Mouse (Mus musculus) midbrain, embryonic 12.5 days (tissue): ENCODE measurements around the gene Hoxa3. TPM values are rescaled to one million over a fixed set of nuclear protein-coding genes. Genes with fewer than 3 reads are reported as not detected.

ENCODE experiments used
- ATAC-seq: fragments of 200-750 bp; cut with Nextera tagmentation; 2 replicates; pipeline ENCODE4 v1.8.0; 2017; ENCODE audit warnings: low read depth, moderate TSS enrichment, moderate library complexity; ENCODE audit not compliant: low FRiP score
- H3K27ac ChIP-seq: fragments of 300-500 bp; sonication (generic); replicated peaks from 2 replicates; pipeline ENCODE4 v1.5.1; 2016; ENCODE audit warnings: mild to moderate bottlenecking
- H3K27me3 ChIP-seq: fragments of 300-500 bp; sonication (generic); 2 replicates; pipeline ENCODE4 v1.6.1; 2016; ENCODE audit warnings: mild to moderate bottlenecking
- H3K36me3 ChIP-seq: fragments of 300-500 bp; sonication (generic); 2 replicates; pipeline ENCODE4 v1.6.1; 2016
- H3K4me1 ChIP-seq: fragments of 300-500 bp; sonication (generic); 2 replicates; pipeline ENCODE4 v1.6.1; 2016
- H3K4me2 ChIP-seq: fragments of 300-500 bp; sonication (generic); replicated peaks from 2 replicates; pipeline ENCODE4 v1.6.1; 2016; ENCODE audit warnings: mild to moderate bottlenecking, moderate library complexity
- H3K4me3 ChIP-seq: fragments of 300-500 bp; sonication (generic); 2 replicates; pipeline ENCODE4 v1.5.1; 2016; ENCODE audit warnings: mild to moderate bottlenecking
- H3K9ac ChIP-seq: fragments of 300-500 bp; sonication (generic); replicated peaks from 2 replicates; pipeline ENCODE4 v1.6.1; 2016; ENCODE audit warnings: mild to moderate bottlenecking, moderate library complexity
- H3K9me3 ChIP-seq: fragments of 300-500 bp; sonication (generic); 2 replicates; pipeline ENCODE4 v1.6.1; 2016; ENCODE audit warnings: mild to moderate bottlenecking
- WGBS: fragments of 180-500 bp; shearing (Covaris S2); methylation state at CpG from one replicate; pipeline ENCODE4 v1.1.7; 2016; 5-methylcytosine and 5-hydroxymethylcytosine counted together
- polyA plus RNA-seq: library from polyadenylated mRNA; unstranded; fragments of >200 nt; fragmentation: Nextera tagmentation; extraction: Ambion mirVana; gene quantifications from 2 replicates; pipeline ENCODE4 v1.2.1, GENCODE M21; 2016

Hoxa3 gene
- polyA plus RNA-seq, 1 experiment from 2014 or later = not detected

DNA sequence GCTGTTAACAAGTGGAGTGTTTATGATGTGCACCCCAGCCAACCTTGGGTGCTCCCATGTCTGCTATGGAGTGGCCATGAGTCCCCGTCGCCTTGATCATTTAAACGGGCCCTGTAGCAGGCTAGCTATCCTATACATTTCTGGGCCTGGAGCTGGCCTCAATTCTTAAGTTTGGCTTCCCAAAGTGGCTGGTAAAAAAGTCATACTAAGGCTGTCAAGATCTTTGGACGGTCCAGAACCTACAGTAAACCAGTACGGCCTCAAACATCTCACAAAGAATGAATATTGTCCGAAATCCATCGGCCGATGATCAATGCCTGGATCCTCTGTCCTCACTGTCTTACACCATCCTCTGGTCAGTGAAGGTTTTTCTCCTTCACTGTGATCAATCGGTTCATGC, 22.1 kb upstream of the Hoxa3 start:
- Histone ChIP-seq H3K4me2 (no peak overlapping the region), H3K4me1 (peaks cover 2% of the 10 kb centered on the region; the same call in 1 of the 2 replicates), H3K9me3 (no peaks in the 10 kb centered on the region), H3K4me3 (no peak overlapping the region), H3K36me3 (no peaks in the 10 kb centered on the region), H3K27me3 (peaks cover 89% of the 10 kb centered on the region), H3K9ac (no peak overlapping the region), H3K27ac (no peak overlapping the region)
- ATAC-seq = no peak
- whole genome bisulfite sequencing = 24% methylated on average over 9 of the region's 9 CpGs

DNA sequence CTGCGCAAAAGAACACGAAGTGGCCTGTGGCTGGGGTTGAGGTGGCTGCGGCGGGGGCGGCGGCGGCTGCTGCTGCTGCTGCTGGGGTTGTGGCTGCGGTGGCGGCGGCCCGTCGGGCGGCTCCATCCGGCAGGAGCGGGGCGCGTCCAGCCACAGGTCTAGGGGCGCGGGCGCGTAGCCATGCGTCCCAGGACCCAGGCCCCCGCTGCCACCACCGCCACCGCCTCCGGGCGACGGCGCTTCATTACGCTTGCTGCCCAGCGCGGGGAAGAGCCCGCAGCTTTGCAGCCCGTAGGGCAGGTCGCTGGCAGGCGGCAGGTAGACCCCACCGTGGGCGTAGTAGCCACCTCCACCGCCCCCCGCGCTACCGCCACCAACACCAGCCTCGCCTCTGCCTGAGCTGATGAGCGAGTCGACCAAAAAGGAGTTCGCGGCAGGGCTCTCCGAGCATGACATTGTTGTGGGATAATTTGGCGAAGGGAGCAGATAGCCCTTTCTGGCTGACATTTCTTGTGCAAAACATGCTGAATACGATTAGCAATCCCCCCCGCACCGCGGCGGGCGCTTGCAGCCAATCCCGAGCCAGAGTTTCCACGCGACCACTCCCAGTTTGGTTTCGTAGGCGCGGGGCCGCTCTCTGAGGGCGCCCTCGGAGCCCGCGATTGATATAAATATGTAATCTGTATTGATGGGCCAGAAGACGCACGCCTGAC, 21.4 kb upstream of the Hoxa3 start:
- Histone ChIP-seq H3K27ac (no peak overlapping the region), H3K4me1 (no peaks in the 10 kb centered on the region), H3K27me3 (peaks cover 89% of the 10 kb centered on the region), H3K4me3 (no peak overlapping the region), H3K4me2 (no peak overlapping the region), H3K36me3 (no peaks in the 10 kb centered on the region), H3K9ac (no peak overlapping the region), H3K9me3 (no peaks in the 10 kb centered on the region)
- 2% methylated on average over 68 of the region's 68 CpGs for WGBS
- ATAC-seq = no peak

DNA sequence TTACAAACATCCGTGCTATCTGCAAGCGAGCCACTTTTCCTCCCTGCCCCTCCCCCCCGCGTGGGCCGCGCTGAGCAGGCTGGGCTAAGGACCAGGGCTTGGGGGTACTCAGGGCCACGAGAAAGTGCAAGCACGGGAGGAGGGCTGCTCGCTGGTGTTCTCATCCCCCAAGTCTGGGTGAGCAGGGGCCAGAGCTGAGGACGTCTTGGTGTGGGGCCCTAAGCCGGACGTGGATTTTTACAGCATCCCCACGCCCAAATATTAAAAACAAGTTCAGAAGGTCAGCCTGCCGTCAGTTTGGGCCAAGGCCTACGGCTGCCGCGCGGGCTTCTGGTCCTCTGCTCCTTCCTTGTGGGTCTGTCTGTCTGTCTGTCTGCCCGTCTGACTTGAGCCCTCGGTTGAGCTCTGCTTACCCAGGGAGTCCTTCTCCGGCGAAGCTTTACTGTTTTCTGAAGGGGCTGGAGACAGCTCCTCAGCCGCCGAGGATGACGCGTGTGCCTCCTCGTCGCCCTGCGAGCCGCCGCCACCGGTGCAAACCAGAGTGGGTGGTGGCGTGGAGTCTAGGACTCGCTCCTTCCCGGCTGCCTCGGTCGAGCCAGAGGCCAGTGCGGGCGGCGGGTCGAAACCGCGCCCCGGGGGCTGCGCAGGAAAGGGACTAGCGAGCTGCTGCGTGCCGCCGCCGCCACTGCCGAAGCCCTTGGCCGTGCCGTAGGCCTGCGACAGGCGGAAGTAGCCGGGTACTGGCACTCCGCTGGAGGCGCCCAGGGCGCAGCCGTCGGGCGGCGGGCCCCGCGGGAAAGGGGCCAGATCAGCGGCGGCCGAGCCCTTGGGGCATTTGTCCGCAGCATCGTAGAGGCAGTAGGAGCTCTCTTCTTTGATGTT, 20.7 kb upstream of the Hoxa3 start:
- H3K4me2 ChIP-seq = no peak overlapping the region
- no peak for ATAC-seq
- no peak overlapping the region for H3K27ac ChIP-seq
- no peak overlapping the region for H3K9ac ChIP-seq
- H3K27me3 ChIP-seq = peaks cover 91% of the 10 kb centered on the region
- 1% methylated on average over 70 of the region's 70 CpGs for WGBS
- H3K9me3 ChIP-seq = no peaks in the 10 kb centered on the region
- H3K4me1 ChIP-seq = no peaks in the 10 kb centered on the region
- no peaks in the 10 kb centered on the region for H3K36me3 ChIP-seq
- H3K4me3 ChIP-seq = no peak overlapping the region

DNA sequence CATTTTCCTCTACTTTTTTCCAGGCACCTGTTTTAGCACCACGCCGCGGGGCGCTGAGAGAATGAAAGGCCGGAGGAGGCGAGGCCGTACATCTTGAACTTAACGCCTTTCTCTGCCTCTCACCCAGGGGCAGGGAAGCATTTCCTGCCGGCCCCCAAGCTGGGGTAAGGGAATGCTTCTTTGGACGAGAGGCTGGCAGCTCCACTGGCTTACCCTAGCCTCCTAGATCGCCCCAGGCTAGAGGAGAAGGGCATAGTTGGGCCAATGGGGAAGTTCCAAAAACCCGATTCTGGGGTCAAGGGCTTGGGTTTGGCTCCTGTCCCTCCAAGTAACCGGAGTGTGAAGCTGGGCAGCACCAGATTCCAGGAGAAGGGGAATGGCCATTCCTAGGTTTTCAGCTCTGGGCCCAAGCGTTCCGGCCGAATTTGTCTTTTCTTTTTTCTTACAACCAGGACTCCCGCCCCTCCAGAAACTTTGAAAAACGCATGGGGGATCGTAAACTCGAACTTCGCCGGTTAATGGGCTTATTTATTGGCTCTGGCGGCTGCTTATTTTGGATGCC, 19.9 kb upstream of the Hoxa3 start:
- no peaks in the 10 kb centered on the region for H3K4me1 ChIP-seq
- no peak overlapping the region for H3K4me3 ChIP-seq
- H3K9me3 ChIP-seq = no peaks in the 10 kb centered on the region
- no peak overlapping the region for H3K9ac ChIP-seq
- WGBS = 1% methylated on average over 23 of the region's 23 CpGs
- no peaks in the 10 kb centered on the region for H3K36me3 ChIP-seq
- peaks cover 94% of the 10 kb centered on the region for H3K27me3 ChIP-seq
- ATAC-seq = no peak
- H3K4me2 ChIP-seq = no peak overlapping the region
- H3K27ac ChIP-seq = no peak overlapping the region

DNA sequence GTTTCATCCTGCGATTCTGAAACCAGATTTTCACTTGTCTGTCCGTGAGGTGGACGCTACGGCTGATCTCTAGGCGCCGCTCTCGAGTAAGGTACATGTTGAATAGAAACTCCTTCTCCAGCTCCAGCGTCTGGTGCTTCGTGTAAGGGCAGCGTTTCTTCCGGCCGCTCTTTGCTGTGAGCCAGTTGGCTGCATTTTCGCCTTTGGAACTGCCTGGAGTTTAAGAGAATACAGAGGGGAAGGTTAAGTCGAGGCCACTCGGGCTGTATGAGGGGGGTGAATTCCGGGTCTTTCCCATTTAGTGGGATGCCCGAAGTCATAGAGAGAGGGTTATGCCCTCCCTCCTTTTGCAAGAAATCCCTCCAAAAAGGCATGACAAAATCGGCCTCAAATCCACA, 19.4 kb upstream of the Hoxa3 start:
- no peak overlapping the region for H3K27ac ChIP-seq
- no peaks in the 10 kb centered on the region for H3K36me3 ChIP-seq
- H3K9ac ChIP-seq = no peak overlapping the region
- H3K4me2 ChIP-seq = no peak overlapping the region
- under 1% methylated on average over 18 of the region's 18 CpGs for WGBS
- no peaks in the 10 kb centered on the region for H3K9me3 ChIP-seq
- no peak for ATAC-seq
- H3K4me3 ChIP-seq = no peak overlapping the region
- no peaks in the 10 kb centered on the region for H3K4me1 ChIP-seq
- H3K27me3 ChIP-seq = peaks cover 94% of the 10 kb centered on the region

DNA sequence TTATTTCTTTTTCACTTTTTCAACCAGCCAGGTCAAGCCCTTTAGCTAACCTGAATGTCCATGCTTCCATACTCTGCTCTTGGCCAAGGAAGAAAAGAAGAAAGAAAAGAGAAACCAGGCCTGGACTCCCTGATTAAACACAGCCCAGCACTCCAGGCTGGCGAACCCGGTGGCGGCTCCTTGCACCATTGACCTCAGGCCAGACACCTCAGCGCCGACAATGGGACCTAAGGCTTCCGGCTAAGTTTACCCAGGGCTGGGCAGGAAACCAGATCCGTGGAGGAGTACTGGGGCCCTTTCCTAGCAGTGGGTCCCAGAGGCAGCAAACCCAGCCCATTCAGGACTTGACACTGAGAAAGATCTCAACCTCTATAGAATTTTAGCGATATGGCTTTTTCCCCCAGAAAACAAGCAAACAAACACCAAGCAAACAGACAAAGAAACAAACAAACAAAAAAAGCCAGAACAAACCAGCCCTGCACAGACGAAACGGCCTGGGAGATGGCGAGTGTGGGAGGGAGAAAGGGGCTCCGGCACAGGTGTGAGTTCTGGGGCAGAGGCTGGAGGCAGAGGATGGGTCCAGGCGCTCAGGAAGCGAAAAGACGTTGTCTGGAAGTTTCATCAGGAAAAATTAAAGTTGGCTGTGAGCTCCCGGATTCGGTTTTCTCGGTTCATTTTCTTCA, 18.9 kb upstream of the Hoxa3 start:
- Histone ChIP-seq H3K27ac (no peak overlapping the region), H3K4me2 (no peak overlapping the region), H3K9me3 (no peaks in the 10 kb centered on the region), H3K4me1 (no peaks in the 10 kb centered on the region), H3K36me3 (no peaks in the 10 kb centered on the region), H3K27me3 (peaks cover 94% of the 10 kb centered on the region), H3K4me3 (no peak overlapping the region), H3K9ac (no peak overlapping the region)
- no peak for ATAC-seq
- 2% methylated on average over 18 of the region's 18 CpGs for WGBS

DNA sequence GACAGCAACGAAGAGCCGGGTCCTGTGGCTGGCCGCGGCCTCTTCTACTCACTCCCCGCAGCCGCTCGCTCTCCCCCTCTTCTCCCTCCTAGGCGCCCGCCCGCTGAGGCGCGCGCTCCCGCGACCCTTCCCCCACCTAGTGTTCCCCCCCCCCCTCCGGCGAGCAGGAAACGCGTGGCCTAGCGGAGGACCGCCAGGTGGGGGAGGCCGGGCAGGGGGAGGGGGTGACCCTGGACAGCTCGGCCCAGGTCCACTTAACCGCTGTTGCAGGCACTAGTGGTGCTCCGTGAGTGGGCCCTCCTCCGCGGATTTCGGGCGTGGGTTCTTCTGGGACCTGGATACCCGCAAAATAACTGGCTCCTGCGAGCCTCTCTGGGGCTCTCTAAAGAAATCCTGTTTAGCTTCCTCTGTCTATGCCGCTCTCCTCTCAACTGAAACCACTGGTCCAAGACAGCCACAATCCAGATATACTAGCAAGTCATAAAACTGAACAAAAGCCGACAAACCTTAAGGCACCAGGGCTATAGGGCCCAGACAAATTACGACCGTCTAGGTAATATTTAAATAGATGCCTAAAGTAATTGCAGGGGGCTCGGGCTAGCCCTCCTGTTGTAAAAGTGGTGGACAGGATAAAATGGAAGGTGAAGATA, 17.5 kb upstream of the Hoxa3 start, which contains the start of gene Hoxa9:
Gene Hoxa9, minus strand, starts transcription at position 574 of the 650 bp plus-strand sequence.
- Histone ChIP-seq H3K4me3 (no peak within 1 kb of the TSS), H3K9ac (no peak within 1 kb of the TSS)
- 2% methylated on average over 20 of the region's 36 CpGs for WGBS

DNA sequence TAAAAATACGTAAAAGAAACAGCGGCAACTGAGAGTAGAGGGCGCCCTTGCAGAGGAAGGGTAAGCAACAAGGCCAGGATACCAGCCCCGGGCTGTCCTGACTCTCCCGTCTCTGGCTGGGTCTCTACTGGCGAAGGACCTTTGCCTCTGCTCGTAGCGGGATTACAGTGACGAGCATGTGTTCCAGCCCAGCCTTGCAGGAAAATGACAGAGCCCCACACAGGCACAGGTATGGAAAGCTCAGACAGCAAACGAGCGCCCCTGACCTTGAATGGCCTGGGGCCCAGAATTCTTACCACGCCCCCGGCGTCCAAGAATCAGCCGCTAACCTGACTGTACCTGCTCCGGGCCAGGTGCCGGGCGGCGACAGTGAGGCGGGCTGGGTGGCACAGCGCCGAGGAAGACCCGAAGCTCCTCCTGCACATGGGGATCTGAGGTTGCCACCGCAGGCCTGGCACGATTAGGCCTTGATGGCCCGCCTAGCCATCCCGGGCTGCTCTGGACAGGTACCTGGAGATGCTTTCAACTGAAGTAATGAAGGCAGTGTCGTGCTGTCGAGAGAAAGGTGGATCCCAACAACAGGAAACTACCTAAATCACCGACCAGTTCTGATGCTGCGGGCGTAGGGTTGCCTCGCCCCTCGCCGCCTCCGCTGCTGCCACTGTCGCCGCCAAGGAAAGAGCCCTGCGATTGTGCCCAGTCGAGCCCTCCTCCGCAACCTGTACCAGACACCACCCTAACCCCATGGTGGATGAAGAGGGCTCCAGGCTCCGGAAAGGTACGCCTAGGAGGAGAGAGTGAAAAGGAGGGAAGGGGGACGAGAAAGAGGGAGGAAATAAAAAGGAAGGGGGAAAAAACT, 16.7 kb upstream of the Hoxa3 start:
- Histone ChIP-seq H3K36me3 (no peaks in the 10 kb centered on the region), H3K9me3 (no peaks in the 10 kb centered on the region), H3K27me3 (peaks cover 94% of the 10 kb centered on the region), H3K9ac (no peak overlapping the region), H3K27ac (no peak overlapping the region), H3K4me1 (no peaks in the 10 kb centered on the region), H3K4me3 (no peak overlapping the region), H3K4me2 (no peak overlapping the region)
- no peak for ATAC-seq
- 3% methylated on average over 43 of the region's 44 CpGs for WGBS

More for the DNA sequence above, 17.5 kb upstream of the Hoxa3 start, which contains the start of gene Hoxa9:
- Histone ChIP-seq H3K4me2 (no peak within 1 kb of the TSS), H3K27ac (no peak within 1 kb of the TSS), H3K36me3 (no peaks in the 10 kb centered on the region), H3K27me3 (peaks cover 94% of the 10 kb centered on the region), H3K4me1 (no peaks in the 10 kb centered on the region), H3K9me3 (no peaks in the 10 kb centered on the region)
- ATAC-seq = no peak

DNA sequence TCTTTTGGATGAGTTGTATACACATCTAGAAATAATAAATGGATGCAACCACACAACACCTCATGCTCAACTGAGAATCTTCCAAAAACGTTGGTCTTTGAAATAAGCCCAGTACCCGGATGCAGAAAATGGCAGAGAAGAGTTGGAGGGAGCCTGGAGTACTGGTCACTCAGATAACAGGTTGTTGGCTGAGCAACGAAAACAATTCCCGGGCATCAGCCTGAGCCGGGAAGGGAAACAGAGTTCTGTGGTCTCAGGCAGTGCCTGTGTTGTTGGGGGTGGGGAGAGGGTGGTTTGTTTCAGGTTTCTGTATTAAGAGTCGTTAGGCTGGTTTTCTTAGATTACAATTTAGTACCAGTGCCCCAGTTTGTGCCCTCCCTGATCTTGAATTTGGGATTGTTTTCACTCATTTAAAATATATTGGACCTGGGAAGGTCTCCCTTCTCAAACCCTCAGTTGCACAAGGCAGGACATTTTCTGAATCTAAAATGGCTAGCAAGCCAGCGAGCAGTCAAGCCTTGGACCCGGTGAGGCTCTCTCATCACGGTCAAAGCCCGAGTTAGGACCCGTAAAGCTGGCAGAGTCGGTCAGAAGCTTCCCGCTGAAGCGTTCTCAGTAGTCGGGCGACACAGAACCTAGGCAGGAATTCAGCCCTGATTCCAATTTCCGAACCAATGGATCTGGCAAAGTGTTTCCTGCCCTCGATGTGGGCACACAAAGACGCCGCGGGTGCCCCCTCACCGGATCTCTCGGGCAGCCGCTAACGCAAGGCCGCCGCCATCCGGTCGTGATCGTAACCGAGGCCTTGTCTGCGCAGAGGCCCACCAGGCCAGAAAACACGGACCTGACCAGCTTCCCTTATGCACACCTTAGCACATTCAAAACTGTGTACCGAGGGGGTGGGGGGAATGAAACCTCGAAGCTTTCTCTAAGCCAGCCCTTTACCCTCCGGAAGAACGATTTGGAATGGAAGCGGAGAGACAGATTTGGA, 15.6 kb upstream of the Hoxa3 start:
- Histone ChIP-seq H3K4me2 (no peak overlapping the region), H3K9ac (no peak overlapping the region), H3K27ac (no peak overlapping the region), H3K36me3 (no peaks in the 10 kb centered on the region), H3K9me3 (no peaks in the 10 kb centered on the region), H3K4me3 (no peak overlapping the region), H3K4me1 (no peaks in the 10 kb centered on the region), H3K27me3 (peaks cover 94% of the 10 kb centered on the region)
- no peak for ATAC-seq
- 1% methylated on average over 38 of the region's 38 CpGs for WGBS
